Mouse (Mus musculus) heart, adult 2 months (tissue): ENCODE measurements around the gene Trnp1.

Source experiments
- CTCF ChIP-seq: fragments of 200-600 bp; IDR thresholded peaks from 2 replicates; pipeline ENCODE4 v1.8.1; 2022; ENCODE audit warnings: antibody characterized with exemption, mild to moderate bottlenecking, moderate library complexity
- POLR2A ChIP-seq: fragments of 200-500 bp; IDR thresholded peaks from 2 replicates; pipeline ENCODE4 v1.6.1; 2011; ENCODE audit warnings: mild to moderate bottlenecking, low read depth, low read length, control low read depth; ENCODE audit not compliant: insufficient read depth

GRCm38 (mm10) chr4:133479458-133480184 lies 18.7 kb downstream of the Trnp1 start, which contains the start of gene Tent5b:
- peak; percentile 97 for TF ChIP-seq CTCF
- TF ChIP-seq POLR2A, result 0 out of 2 replicates have a peak, but pooled peaks have one; percentile 34
